Mouse (Mus musculus) midbrain, embryonic 14.5 days (tissue): ENCODE data around the gene Dhx32. TPM values are rescaled to one million over a fixed set of nuclear protein-coding genes. Genes with fewer than 3 reads are reported as not detected.
A peak's percentile ranks its signal among the peaks of the same experiment; 100 is the strongest.

ENCODE experiments used
- ATAC-seq: fragments of 200-750 bp; cut with Nextera tagmentation; 2 replicates; pipeline ENCODE4 v1.8.0; 2017; ENCODE audit warnings: moderate number of reproducible peaks, moderate library complexity; ENCODE audit not compliant: low FRiP score, low TSS enrichment
- DNase-seq: peaks from one replicate; pipeline ENCODE4 v3.0.0-alpha.2; 2015
- H3K27ac ChIP-seq: fragments of 300-500 bp; sonication (generic); replicated peaks from 2 replicates; pipeline ENCODE4 v1.5.1; 2014; ENCODE audit warnings: mild to moderate bottlenecking, low read depth, low read length, moderate library complexity
- H3K27me3 ChIP-seq: fragments of 300-500 bp; sonication (generic); 2 replicates; pipeline ENCODE4 v1.6.1; 2014; ENCODE audit warnings: low read length, control low read depth, mixed read lengths; ENCODE audit not compliant: control insufficient read depth, insufficient read depth
- H3K36me3 ChIP-seq: fragments of 300-500 bp; sonication (generic); 2 replicates; pipeline ENCODE4 v1.6.1; 2014; ENCODE audit warnings: low read length, control low read depth; ENCODE audit not compliant: control insufficient read depth, insufficient read depth
- H3K4me1 ChIP-seq: fragments of 300-500 bp; sonication (generic); 2 replicates; pipeline ENCODE4 v1.6.1; 2014; ENCODE audit warnings: mild to moderate bottlenecking, antibody characterized with exemption, low read length, control low read depth; ENCODE audit not compliant: control insufficient read depth, insufficient read depth
- H3K4me2 ChIP-seq: fragments of 300-500 bp; sonication (generic); 2 replicates; pipeline ENCODE4 v1.6.1; 2014; ENCODE audit warnings: mild to moderate bottlenecking, low read length, moderate library complexity
- H3K4me3 ChIP-seq: fragments of 300-500 bp; sonication (generic); replicated peaks from 2 replicates; pipeline ENCODE4 v1.5.1; 2014; ENCODE audit warnings: low read depth, low read length
- H3K9ac ChIP-seq: fragments of 300-500 bp; sonication (generic); replicated peaks from 2 replicates; pipeline ENCODE4 v1.6.1; 2014; ENCODE audit warnings: mild to moderate bottlenecking, low read length, moderate library complexity
- H3K9me3 ChIP-seq: fragments of 300-500 bp; sonication (generic); 2 replicates; pipeline ENCODE4 v1.6.1; 2016; ENCODE audit warnings: low read length, control low read depth, mixed read lengths; ENCODE audit not compliant: control insufficient read depth
- WGBS: fragments of 180-500 bp; shearing (Covaris S2); extraction: QIAGEN DNeasy Blood & Tissue Kit; methylation state at CpG from one replicate; pipeline ENCODE4 v1.1.7; 2014; 5-methylcytosine and 5-hydroxymethylcytosine counted together
- polyA plus RNA-seq: library from polyadenylated mRNA; unstranded; fragments of >200 nt; fragmentation: Nextera tagmentation; extraction: Ambion mirVana; gene quantifications from 2 replicates; pipeline ENCODE4 v1.2.1, GENCODE M21; 2014

Gene Dhx32
- polyA plus RNA-seq, 1 experiment from 2014 or later = 46.4 TPM

GRCm38 (mm10) chr7:133781583-133781982 is 943 bp downstream of the Dhx32 start:
- no peaks in the 10 kb centered on the region for H3K9me3 ChIP-seq
- no peak overlapping the region for H3K4me2 ChIP-seq
- H3K4me1 ChIP-seq = no peaks in the 10 kb centered on the region
- H3K27me3 ChIP-seq = no peaks in the 10 kb centered on the region
- no peaks in the 10 kb centered on the region for H3K36me3 ChIP-seq
- no peak overlapping the region for H3K4me3 ChIP-seq
- DNase-seq (no peak), ATAC-seq (no peak)
- 76% methylated on average over 6 of the region's 6 CpGs for WGBS
- no peak overlapping the region for H3K27ac ChIP-seq
- no peak overlapping the region for H3K9ac ChIP-seq

- Histone ChIP-seq H3K9me3 (no peaks in the 10 kb centered on the region), H3K36me3 (no peaks in the 10 kb centered on the region), H3K4me3 (peak within 1 kb of the TSS; percentile 79), H3K27me3 (no peaks in the 10 kb centered on the region), H3K27ac (no peak within 1 kb of the TSS), H3K4me1 (peaks cover 13% of the 10 kb centered on the region), H3K4me2 (peak within 1 kb of the TSS; percentile 85), H3K9ac (peak within 1 kb of the TSS; percentile 77)
- DNase-seq (peak; percentile 93), ATAC-seq (peak; percentile 91)
- under 1% methylated on average over 45 of the region's 45 CpGs for WGBS
Observed at GRCm38 (mm10) chr7:133776626-133776996, 5.9 kb downstream of the Dhx32 start, which contains the start of gene Fank1. TSS of gene Fank1 (plus strand) at chr7:133776861.

GRCm38 (mm10) chr7:133775796-133776625 is 6.5 kb downstream of the Dhx32 start:
- ATAC-seq (peak; percentile 75), DNase-seq (no peak)
- Histone ChIP-seq H3K4me3 (peak overlapping the region; percentile 79), H3K9me3 (no peaks in the 10 kb centered on the region), H3K4me2 (peak overlapping the region; percentile 85), H3K4me1 (peaks cover 13% of the 10 kb centered on the region), H3K27ac (no peak overlapping the region), H3K9ac (peak overlapping the region; percentile 77), H3K27me3 (no peaks in the 10 kb centered on the region), H3K36me3 (no peaks in the 10 kb centered on the region)
- 3% methylated on average over 38 of the region's 38 CpGs for WGBS

GRCm38 (mm10) chr7:133775179-133775578 is 7.3 kb downstream of the Dhx32 start:
- ATAC-seq (no peak), DNase-seq (no peak)
- 65% methylated on average over 5 of the region's 5 CpGs for WGBS
- H3K4me1 ChIP-seq = peaks cover 13% of the 10 kb centered on the region
- peak overlapping the region; percentile 77; the same call in 1 of the 2 replicates for H3K9ac ChIP-seq
- H3K4me3 ChIP-seq = peak overlapping the region; percentile 79
- H3K36me3 ChIP-seq = no peaks in the 10 kb centered on the region
- no peaks in the 10 kb centered on the region for H3K9me3 ChIP-seq
- no peak overlapping the region for H3K27ac ChIP-seq
- peak overlapping the region; percentile 85 for H3K4me2 ChIP-seq
- no peaks in the 10 kb centered on the region for H3K27me3 ChIP-seq

- H3K27ac ChIP-seq = no peak overlapping the region
- no peaks in the 10 kb centered on the region for H3K9me3 ChIP-seq
- WGBS = 78% methylated on average over 5 of the region's 5 CpGs
- no peaks in the 10 kb centered on the region; the same call in 1 of the 2 replicates for H3K36me3 ChIP-seq
- no peak overlapping the region for H3K9ac ChIP-seq
- H3K4me2 ChIP-seq = no peak overlapping the region
- ATAC-seq = no peak
- no peak overlapping the region for H3K4me3 ChIP-seq
- H3K27me3 ChIP-seq = no peaks in the 10 kb centered on the region
- peaks cover 15% of the 10 kb centered on the region for H3K4me1 ChIP-seq
- no peak for DNase-seq
Observed at GRCm38 (mm10) chr7:133768517-133768916, 14.0 kb downstream of the Dhx32 start.

GRCm38 (mm10) chr7:133768027-133768426 is 14.5 kb downstream of the Dhx32 start:
- DNase-seq (no peak), ATAC-seq (no peak)
- Histone ChIP-seq H3K27me3 (no peaks in the 10 kb centered on the region), H3K4me1 (peaks cover 15% of the 10 kb centered on the region), H3K9me3 (no peaks in the 10 kb centered on the region), H3K9ac (no peak overlapping the region), H3K27ac (no peak overlapping the region), H3K4me3 (no peak overlapping the region), H3K4me2 (no peak overlapping the region), H3K36me3 (no peaks in the 10 kb centered on the region; the same call in 1 of the 2 replicates)
- WGBS = 73% methylated on average over 4 of the region's 4 CpGs

- DNase-seq = peak; percentile 73
- Histone ChIP-seq H3K4me2 (no peak overlapping the region), H3K27me3 (no peaks in the 10 kb centered on the region), H3K4me1 (peaks cover 15% of the 10 kb centered on the region), H3K9me3 (no peaks in the 10 kb centered on the region), H3K36me3 (no peaks in the 10 kb centered on the region; the same call in 1 of the 2 replicates), H3K27ac (peak overlapping the region; percentile 55), H3K4me3 (no peak overlapping the region), H3K9ac (no peak overlapping the region)
- peak; percentile 66; the same call in 1 of the 2 replicates for ATAC-seq
- 60% methylated on average over 13 of the region's 13 CpGs for WGBS
Observed at GRCm38 (mm10) chr7:133765849-133766243, 16.7 kb downstream of the Dhx32 start.

- Histone ChIP-seq H3K36me3 (no peaks in the 10 kb centered on the region; the same call in 1 of the 2 replicates), H3K4me3 (no peak overlapping the region), H3K4me1 (peaks cover 15% of the 10 kb centered on the region), H3K27ac (peak overlapping the region; percentile 55), H3K9me3 (no peaks in the 10 kb centered on the region), H3K27me3 (no peaks in the 10 kb centered on the region), H3K4me2 (no peak overlapping the region), H3K9ac (no peak overlapping the region)
- ATAC-seq (0 out of 2 replicates have a peak, but pooled peaks have one; percentile 40), DNase-seq (peak; percentile 30)
- 53% methylated on average over 10 of the region's 10 CpGs for WGBS
Observed at GRCm38 (mm10) chr7:133765240-133765848, 17.2 kb downstream of the Dhx32 start.
